Mouse (Mus musculus) stomach, embryonic 14.5 days (tissue): ENCODE results near the gene Rprd1b. TPM values are rescaled to one million over a fixed set of nuclear protein-coding genes. Genes with fewer than 3 reads are reported as not detected.

ENCODE experiments used
- ATAC-seq: fragments of 200-750 bp; cut with Nextera tagmentation; 2 replicates; pipeline ENCODE4 v1.8.0; 2017; ENCODE audit warnings: low read depth, moderate TSS enrichment; ENCODE audit not compliant: insufficient number of reproducible peaks, insufficient read depth, low FRiP score
- H3K27ac ChIP-seq: fragments of 300-500 bp; sonication (generic); 2 replicates; pipeline ENCODE4 v1.5.1; 2014; ENCODE audit warnings: mild to moderate bottlenecking, low read length, moderate library complexity, mixed read lengths
- H3K27me3 ChIP-seq: fragments of 300-500 bp; sonication (generic); 2 replicates; pipeline ENCODE4 v1.6.1; 2014; ENCODE audit warnings: low read length, control low read depth, mixed read lengths; ENCODE audit not compliant: control insufficient read depth, insufficient read depth
- H3K36me3 ChIP-seq: fragments of 300-500 bp; sonication (generic); 2 replicates; pipeline ENCODE4 v1.6.1; 2014; ENCODE audit warnings: mild to moderate bottlenecking, control low read depth, low read length, moderate library complexity, mixed read lengths; ENCODE audit not compliant: control insufficient read depth, insufficient read depth
- H3K4me1 ChIP-seq: fragments of 300-500 bp; sonication (generic); 2 replicates; pipeline ENCODE4 v1.6.1; 2014; ENCODE audit warnings: low read length, control low read depth, mixed read lengths; ENCODE audit not compliant: control insufficient read depth, insufficient read depth
- H3K4me2 ChIP-seq: fragments of 300-500 bp; sonication (generic); replicated peaks from 2 replicates; pipeline ENCODE4 v1.6.1; 2014; ENCODE audit warnings: low read depth, low read length, control low read depth
- H3K4me3 ChIP-seq: fragments of 300-500 bp; sonication (generic); 2 replicates; pipeline ENCODE4 v1.5.1; 2014; ENCODE audit warnings: low read depth, low read length, control low read depth
- H3K9ac ChIP-seq: fragments of 300-500 bp; sonication (generic); replicated peaks from 2 replicates; pipeline ENCODE4 v1.6.1; 2014; ENCODE audit warnings: low read depth, mild to moderate bottlenecking, control low read depth, low read length, moderate library complexity, mixed read lengths
- H3K9me3 ChIP-seq: fragments of 300-500 bp; sonication (generic); 2 replicates; pipeline ENCODE4 v1.6.1; 2016; ENCODE audit warnings: low read depth, low read length, control low read depth; ENCODE audit not compliant: control insufficient read depth
- WGBS: fragments of 180-500 bp; shearing (Covaris S2); extraction: QIAGEN DNeasy Blood & Tissue Kit; methylation state at CpG from one replicate; pipeline ENCODE4 v1.1.7; 2014; 5-methylcytosine and 5-hydroxymethylcytosine counted together
- polyA plus RNA-seq: library from polyadenylated mRNA; unstranded; fragments of >200 nt; fragmentation: Nextera tagmentation; extraction: Ambion mirVana; gene quantifications from 2 replicates; pipeline ENCODE4 v1.2.1, GENCODE M21; 2014

Gene Rprd1b
- polyA plus RNA-seq, 1 experiment from 2014 or later = 57.0 TPM

DNA sequence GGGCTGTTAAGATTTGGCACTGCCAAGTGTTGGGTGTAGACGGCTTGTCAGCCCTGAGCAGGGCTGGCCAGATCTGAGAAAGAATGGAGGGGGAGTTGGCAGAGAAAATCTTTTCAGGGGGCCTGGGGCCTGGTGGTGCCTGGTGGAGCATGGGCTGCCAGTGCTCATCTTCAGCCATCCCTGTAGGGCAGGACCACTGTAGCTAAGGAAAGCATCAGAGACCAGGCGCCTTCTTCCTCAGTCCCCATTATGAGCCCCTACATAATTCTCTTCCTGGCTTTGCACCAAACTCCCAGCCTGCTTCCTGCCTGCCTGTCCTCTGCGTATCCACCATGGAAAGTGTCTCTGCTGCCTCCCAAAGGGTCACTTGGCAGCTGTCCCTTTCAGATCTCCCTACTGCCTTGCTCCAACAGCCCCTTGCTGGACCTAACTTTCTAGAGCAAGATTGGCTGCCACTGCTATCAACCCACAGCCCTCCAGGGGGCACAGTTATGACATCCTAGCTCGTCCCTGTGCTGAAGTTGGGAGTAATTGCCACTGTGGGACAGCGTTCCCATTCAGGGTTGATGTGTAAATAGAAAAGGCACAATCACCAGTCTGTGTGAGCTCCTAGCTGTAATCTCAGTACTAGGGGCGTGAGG lies 78.8 kb downstream of the Rprd1b start:
- H3K9me3 ChIP-seq = no peaks in the 10 kb centered on the region
- peak; percentile 75 for ATAC-seq
- peaks cover 32% of the 10 kb centered on the region for H3K4me1 ChIP-seq
- H3K36me3 ChIP-seq = no peaks in the 10 kb centered on the region
- H3K4me3 ChIP-seq = no peak overlapping the region
- H3K27me3 ChIP-seq = no peaks in the 10 kb centered on the region
- no peak overlapping the region for H3K4me2 ChIP-seq
- H3K27ac ChIP-seq = peak overlapping the region; percentile 73
- no peak overlapping the region for H3K9ac ChIP-seq
- WGBS = 19% methylated on average over 6 of the region's 6 CpGs

DNA sequence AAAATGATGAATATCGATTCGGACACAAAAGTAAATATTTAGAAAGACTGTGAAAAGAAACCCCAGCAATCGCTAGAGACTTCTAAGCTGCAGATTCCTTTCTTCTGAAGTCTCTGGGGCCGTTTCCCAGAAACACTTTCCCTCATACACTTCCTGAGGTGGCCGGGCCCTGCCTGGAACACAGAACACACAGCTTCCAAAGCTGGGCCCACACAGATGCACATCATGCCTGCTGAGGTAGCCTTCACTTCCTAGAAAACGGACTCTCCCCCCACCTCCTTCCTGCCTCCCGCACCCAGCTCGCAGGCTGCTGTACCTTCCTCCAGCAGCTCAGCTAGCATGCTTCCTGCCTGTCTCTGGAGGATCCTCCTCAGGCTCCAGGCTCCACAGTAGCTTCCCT lies 81.2 kb downstream of the Rprd1b start:
- Histone ChIP-seq H3K36me3 (no peaks in the 10 kb centered on the region), H3K9ac (no peak overlapping the region), H3K4me3 (no peak overlapping the region), H3K27ac (peak overlapping the region; percentile 93), H3K27me3 (no peaks in the 10 kb centered on the region), H3K4me1 (peaks cover 43% of the 10 kb centered on the region), H3K9me3 (no peaks in the 10 kb centered on the region), H3K4me2 (no peak overlapping the region)
- no peak for ATAC-seq
- 8% methylated on average over 8 of the region's 8 CpGs for WGBS

DNA sequence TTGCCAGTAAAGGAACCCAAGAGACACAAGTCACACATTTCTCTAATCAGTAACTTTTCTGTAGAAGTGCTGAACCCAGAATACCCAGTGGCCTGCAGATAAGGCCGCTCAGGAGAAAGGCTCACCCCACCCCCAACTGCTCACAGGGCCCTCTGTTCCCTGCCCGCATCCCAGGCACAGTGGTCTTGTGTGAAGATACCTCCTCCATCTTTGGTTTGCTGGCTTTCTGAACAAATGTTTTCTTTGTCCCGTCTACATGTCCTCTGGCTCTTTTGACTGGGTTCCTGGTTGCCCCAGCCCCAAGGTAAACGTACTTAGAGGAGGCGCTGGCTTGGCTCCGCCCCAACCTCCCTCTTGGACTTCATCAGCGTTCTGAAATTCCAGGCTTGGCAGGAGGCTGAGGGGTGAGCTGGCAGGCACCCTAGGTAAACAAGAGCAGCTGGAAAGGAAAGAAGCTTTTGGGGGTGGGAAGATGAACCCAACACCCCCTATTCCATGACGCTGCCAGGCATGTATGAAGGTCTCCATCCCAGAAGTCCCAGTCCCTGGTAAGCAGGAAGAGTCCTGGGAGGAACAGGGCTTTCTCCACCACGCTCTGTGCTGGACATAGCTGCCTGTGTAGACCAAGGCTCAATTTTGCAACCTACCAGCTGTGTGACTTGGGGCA lies 85.4 kb downstream of the Rprd1b start:
- peak overlapping the region; percentile 13 for H3K4me2 ChIP-seq
- H3K4me1 ChIP-seq = peaks cover 35% of the 10 kb centered on the region
- peak overlapping the region; percentile 55 for H3K27ac ChIP-seq
- no peaks in the 10 kb centered on the region for H3K27me3 ChIP-seq
- peak; percentile 76 for ATAC-seq
- H3K9ac ChIP-seq = no peak overlapping the region
- H3K4me3 ChIP-seq = no peak overlapping the region
- no peaks in the 10 kb centered on the region for H3K9me3 ChIP-seq
- peaks cover 9% of the 10 kb centered on the region; the same call in 1 of the 2 replicates for H3K36me3 ChIP-seq
- WGBS = 26% methylated on average over 9 of the region's 9 CpGs

DNA sequence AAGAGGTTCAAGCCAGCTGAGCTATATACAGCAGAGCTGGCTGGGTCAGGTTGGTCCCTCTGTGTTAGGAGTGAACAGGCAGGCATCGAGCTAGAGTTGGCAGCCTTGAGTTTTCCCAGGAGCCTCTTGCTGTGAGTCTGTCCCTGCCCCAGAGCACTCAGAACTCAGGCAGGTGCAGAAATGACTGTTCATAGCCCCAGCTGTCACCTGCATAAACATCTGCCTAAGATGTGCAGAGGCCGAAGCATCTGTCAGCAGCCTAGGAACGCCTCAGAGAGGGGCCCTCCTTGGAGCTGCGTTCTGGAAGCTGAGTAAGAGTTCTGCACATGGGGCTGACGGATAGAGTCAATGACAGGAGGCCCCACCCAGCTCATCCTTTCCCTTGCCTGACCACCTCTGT lies 86.6 kb downstream of the Rprd1b start:
- no peaks in the 10 kb centered on the region for H3K9me3 ChIP-seq

DNA sequence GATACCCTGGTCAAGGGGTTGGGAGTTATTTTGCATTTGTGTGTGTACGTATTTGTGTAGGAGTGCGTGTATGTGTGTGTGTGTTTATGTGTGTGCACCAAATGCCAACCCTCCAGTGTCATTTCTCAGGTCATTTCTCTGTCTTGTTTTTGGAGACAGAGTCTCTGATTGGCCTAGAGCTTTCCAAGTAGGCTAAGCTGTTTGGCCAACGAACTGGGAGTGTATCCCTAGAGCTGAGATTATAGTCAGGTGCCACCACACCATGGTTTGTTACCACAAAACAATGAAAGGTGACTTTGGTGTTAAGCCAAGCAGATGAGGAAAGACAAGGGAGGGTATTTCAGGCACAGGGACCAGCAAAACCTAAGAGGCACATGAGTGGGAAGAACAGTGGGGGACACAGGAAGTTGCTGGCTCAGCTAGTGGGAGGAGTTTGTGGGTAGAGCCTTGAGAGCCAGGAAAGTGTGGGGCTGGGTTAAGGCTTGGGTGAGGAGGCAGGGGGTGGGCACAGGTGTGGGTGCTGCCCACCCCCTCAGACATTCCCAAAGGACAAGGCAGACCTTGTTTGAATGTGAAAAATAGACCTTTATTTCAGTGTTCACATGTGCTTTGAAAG lies 87.6 kb downstream of the Rprd1b start:
- no peak overlapping the region for H3K4me2 ChIP-seq
- no peak overlapping the region for H3K9ac ChIP-seq
- no peaks in the 10 kb centered on the region for H3K27me3 ChIP-seq
- H3K27ac ChIP-seq = no peak overlapping the region
- 91% methylated on average over 3 of the region's 3 CpGs for WGBS
- no peaks in the 10 kb centered on the region for H3K9me3 ChIP-seq
- no peak for ATAC-seq
- H3K4me1 ChIP-seq = peaks cover 23% of the 10 kb centered on the region
- H3K36me3 ChIP-seq = peaks cover 16% of the 10 kb centered on the region
- H3K4me3 ChIP-seq = no peak overlapping the region

More for the DNA sequence above, 86.6 kb downstream of the Rprd1b start:
- Histone ChIP-seq H3K27me3 (no peaks in the 10 kb centered on the region), H3K4me1 (peaks cover 25% of the 10 kb centered on the region), H3K4me3 (no peak overlapping the region), H3K4me2 (no peak overlapping the region), H3K9ac (no peak overlapping the region), H3K27ac (peak overlapping the region; percentile 41), H3K36me3 (peaks cover 13% of the 10 kb centered on the region)
- ATAC-seq = no peak
- 25% methylated on average over 5 of the region's 5 CpGs for WGBS

DNA sequence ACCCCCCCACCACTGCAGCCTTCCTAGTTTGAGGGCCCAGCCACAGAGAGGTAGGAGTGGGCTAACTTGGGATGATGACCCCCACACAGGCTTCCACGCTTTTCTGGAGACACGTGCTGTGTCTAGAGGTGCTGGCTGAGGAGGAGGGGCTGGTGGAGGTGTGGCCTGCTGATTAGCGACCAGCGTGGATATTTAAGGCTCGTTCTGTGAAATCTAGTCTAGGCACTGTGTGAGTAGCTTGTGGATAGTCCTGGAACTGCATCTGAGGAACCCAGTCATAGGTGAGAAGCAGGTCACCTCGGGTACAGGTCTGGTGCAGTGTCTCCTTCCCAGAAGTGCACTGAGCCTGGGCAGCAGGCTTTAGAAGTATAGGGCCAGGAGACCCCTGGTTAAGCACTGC lies 88.4 kb downstream of the Rprd1b start:
- Histone ChIP-seq H3K4me2 (no peak overlapping the region), H3K9me3 (no peaks in the 10 kb centered on the region), H3K9ac (no peak overlapping the region), H3K27me3 (no peaks in the 10 kb centered on the region), H3K4me3 (no peak overlapping the region), H3K36me3 (peaks cover 16% of the 10 kb centered on the region), H3K27ac (no peak overlapping the region), H3K4me1 (peaks cover 26% of the 10 kb centered on the region)
- no peak for ATAC-seq
- 37% methylated on average over 6 of the region's 6 CpGs for WGBS

DNA sequence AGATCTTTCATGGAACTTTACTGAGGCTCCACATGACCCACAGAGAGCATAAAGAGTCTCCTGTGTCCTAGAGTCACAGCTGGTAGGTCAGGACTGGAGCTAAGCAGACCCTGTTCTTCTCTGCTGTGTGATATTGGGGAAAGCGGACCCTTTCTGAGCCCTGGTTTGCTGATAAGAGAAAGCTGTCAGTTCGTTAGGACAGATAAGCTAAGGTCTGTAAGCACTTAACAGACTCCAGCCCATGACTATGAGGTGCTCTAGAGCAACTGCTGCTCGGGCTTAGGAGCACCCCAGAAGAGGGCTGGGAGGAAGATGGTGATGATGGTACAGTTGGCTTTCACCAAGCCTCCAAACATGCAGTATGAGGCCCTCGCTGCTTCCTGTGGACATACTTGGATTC lies 90.8 kb downstream of the Rprd1b start:
- Histone ChIP-seq H3K4me3 (no peak overlapping the region), H3K9me3 (no peaks in the 10 kb centered on the region), H3K27me3 (no peaks in the 10 kb centered on the region), H3K36me3 (peaks cover 16% of the 10 kb centered on the region), H3K4me1 (peaks cover 22% of the 10 kb centered on the region), H3K27ac (no peak overlapping the region), H3K4me2 (no peak overlapping the region), H3K9ac (no peak overlapping the region)
- WGBS = 79% methylated on average over 4 of the region's 4 CpGs
- ATAC-seq = no peak

DNA sequence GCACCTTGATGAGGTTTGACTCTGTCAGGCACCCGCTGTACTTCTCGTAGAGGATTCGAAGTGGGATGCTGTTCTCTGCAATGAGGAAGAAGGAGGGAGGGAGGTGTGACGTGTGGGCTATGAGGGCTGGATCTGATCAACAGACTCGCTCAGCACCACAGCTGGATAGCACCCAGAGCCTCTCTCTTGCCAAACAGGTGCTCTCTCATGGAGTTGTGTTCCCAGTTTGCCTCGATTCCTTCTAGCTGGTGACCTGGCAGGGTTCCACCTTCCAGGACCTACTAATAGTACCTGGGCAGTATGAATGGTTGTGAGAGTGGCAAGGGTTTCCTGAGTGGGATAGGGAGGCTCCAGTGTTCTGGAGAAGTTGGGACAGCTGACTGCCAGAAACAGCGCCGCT lies 91.9 kb downstream of the Rprd1b start:
- 73% methylated on average over 8 of the region's 8 CpGs for WGBS

More for the DNA sequence above, 91.9 kb downstream of the Rprd1b start:
- Histone ChIP-seq H3K9me3 (no peaks in the 10 kb centered on the region), H3K27me3 (no peaks in the 10 kb centered on the region), H3K9ac (no peak overlapping the region), H3K36me3 (peaks cover 18% of the 10 kb centered on the region), H3K4me3 (no peak overlapping the region), H3K4me2 (no peak overlapping the region), H3K27ac (no peak overlapping the region), H3K4me1 (peaks cover 13% of the 10 kb centered on the region)
- no peak for ATAC-seq
